Mouse (Mus musculus) CH12F3 (cell line): ENCODE measurements around the gene Agbl4.
"Not testable (repeated sequence)": the region's sequence is repeated elsewhere in the genome, so short reads cannot be mapped to it uniquely, and the experiment has no call there.

Experiments
- in situ Hi-C: fragments of 300-500 bp; cut with MboI; formaldehyde crosslinking; loops from 2 replicates; pipeline ENCODE4 v1.14.3; 2020; ENCODE audit warnings: low sequenced_read_pairs

Agbl4 gene

GRCm38 (mm10) chr4:110916061-110916460, 518.6 kb downstream of the Agbl4 start:
- in situ Hi-C loops = no loop called here

GRCm38 (mm10) chr4:110916565-110916964, 519.1 kb downstream of the Agbl4 start:
- in situ Hi-C loops = no loop called here

GRCm38 (mm10) chr4:110921013-110921412, 523.6 kb downstream of the Agbl4 start:
- in situ Hi-C loops = no loop called here

DNA sequence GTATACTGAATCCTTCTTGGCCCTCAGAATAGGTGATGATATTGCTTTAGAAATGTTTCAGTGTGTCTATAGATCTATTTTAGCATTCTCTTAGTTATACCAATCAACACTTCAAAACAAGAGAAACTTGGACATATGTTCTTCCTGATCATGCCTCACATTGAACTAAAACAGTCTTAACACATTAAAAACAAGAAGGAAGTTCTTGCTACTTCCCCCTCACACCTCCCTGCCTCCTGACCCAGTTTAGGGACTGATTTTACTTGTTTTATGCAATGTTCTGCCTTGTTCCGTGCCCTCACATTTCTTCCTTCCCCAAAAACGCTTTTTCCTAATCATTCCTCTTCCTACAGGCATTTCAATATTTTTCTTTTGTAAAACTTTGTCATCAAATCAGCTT, 604.2 kb downstream of the Agbl4 start:
- in situ Hi-C loops = no loop called here

- in situ Hi-C loops = no loop called here
These were observed 607.4 kb downstream of the Agbl4 start for GRCm38 (mm10) chr4:111004719-111005479.

DNA sequence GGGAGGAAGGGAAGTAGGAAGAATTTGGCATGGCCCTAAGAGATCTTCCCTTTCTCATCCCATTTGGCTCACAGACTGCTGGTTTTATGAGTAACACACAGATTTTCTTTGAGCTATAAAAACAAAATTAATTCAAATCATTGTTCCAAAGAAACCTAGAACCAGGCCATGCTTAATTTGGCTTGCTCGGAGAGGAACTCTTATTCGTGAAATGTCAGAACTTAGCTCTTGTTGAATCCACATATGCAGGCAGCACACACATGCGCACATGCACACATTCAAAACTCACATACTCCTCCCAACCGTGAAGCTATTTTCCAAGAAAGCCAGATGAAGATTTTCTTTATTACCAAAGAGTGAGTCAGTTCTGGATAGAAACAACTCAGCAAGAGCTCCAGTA, 621.9 kb downstream of the Agbl4 start:
- in situ Hi-C loops = no loop called here

DNA sequence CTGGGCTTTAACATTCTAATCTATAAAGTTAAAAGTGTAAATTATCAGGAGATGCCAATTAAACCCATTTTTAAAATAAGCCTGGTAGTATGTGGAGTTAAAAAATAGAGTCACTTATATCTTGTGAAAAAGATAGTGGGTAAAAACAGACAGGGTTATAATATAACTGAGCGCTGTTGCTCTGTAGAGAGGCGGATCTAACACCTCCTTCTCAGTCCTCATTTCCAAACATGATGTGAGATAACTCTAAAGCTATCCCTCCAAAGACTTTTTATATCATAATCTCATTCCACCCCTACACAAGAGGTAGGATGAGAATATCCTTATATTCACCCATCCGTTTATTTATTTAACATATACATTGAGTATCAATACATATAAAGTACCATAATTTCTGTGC, 669.9 kb downstream of the Agbl4 start:
- in situ Hi-C loops = no loop called here

DNA sequence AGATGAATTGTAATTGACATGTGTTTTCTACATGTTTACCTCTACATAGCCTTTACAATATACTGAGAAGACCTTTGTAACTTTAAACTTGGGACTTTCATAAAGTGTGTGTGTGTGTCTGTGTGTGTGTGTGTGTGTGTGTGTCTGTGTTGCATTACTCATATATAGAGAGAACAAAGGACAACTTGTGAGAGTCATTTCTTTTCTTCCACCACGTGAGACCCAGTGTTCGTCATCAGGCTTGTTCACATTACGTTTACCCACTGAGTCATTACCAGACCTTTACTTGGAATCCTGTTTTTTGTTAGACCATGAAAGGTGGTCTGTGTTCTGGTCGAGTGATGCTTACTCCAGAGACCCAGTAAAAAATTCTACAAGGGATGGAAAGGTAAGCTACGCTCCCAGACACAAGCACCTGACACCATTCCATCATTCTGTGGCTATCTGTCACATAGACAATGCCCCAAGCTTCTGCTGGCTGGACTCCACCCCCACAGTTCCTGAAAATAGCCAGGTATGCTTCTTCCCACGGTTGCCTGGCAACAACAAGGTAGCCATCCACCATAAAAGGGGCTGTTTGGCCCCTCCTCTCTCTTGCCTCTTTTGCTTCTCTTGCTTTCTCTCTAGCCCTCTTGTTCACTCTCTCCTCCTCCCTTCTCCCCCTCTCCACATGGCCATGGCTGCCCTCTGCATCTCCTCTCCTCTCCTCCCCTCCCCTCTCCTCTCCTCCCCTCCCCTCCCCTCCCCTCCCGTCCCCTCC, 676.5 kb downstream of the Agbl4 start:
- in situ Hi-C loops = no loop called here

- in situ Hi-C loops = no loop called here
These were observed 677.3 kb downstream of the Agbl4 start for GRCm38 (mm10) chr4:111074701-111075154.

DNA sequence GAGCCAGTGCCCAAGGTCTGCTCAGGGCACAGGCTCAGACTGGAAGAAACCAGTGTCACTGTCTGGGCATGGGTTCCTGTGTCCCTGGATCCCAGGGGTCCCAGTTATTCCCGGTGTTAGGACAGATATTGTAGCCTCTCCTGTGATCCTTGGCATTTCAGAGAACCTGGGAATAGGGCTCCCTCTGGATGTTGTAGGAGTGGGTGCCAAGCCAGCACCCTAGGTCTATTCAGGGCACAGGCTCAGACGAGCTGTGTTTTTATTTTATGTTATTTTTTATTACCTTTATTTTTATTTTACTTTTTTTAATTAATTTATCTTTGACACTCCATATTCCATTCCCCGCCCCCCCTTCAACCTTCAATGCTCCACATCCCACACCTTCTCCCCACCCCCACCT, 680.3 kb downstream of the Agbl4 start:
- in situ Hi-C loops = no loop called here

- in situ Hi-C loops = no loop called here
These were observed 687.9 kb downstream of the Agbl4 start for GRCm38 (mm10) chr4:111085330-111085729.

DNA sequence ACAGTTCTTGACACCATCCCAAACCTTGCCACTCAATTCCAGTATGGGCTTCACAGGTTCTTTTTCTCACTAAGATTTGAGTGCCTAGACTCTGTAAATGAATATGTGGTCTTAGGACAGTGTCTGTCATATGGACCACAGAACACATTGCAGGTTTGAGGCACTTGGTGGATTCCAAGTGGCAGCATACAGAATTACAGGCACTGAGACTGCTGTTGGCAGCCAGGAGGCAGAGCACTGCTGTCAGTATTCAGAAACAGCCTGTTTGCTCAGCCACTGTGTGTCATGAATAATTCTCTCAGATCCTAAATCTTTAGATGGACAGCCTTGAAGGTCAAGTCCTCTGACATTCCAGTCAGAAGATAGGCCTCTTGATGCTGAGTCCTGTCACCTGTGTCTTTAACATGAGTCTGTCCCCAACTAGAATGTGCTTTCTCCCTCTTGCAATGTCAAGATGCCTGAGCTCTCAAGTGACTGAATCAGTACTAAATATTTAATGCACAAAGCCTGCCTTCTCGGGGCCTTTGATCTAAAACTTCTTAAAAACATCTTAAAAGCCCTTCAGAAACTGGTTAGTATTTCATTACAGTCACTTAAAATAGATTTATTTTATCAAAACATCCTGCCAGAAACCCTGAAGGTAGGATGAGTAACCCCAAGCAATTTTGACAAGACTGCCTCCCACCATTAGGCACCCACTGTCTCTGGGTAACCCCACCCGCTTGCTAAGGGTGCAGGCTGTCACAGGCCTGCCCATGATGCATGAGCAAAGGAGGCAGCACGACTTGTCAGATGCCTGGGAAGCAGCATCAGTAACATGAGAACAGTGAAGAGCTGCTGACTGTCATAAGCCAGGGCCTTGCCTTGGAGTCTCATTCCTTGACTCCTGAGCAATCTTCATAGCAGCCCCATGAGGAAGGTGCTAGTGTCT, 739.0 kb downstream of the Agbl4 start:
- in situ Hi-C loops = no loop called here

- in situ Hi-C loops = no loop called here
These were observed 750.3 kb downstream of the Agbl4 start for GRCm38 (mm10) chr4:111147748-111148147.

DNA sequence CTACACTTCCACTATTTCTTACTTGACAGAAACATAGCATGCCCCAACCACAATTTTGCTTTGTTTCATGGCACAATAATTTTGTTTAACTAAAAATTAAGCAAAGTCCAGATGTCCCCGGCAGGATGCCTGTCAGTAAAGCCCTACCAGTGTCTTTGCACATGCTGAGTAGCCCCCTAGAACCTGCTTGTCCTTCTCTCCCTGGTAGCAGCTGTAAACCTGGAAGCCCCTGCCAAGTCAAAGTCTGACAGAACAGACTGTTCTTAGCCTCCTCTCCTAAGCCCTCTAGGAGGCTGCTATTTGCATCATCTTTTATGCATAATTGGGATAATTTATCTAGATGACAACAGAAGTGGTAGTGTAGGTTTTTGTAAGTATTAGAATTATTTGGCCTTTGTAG, 758.4 kb downstream of the Agbl4 start:
- in situ Hi-C loops = no loop called here

DNA sequence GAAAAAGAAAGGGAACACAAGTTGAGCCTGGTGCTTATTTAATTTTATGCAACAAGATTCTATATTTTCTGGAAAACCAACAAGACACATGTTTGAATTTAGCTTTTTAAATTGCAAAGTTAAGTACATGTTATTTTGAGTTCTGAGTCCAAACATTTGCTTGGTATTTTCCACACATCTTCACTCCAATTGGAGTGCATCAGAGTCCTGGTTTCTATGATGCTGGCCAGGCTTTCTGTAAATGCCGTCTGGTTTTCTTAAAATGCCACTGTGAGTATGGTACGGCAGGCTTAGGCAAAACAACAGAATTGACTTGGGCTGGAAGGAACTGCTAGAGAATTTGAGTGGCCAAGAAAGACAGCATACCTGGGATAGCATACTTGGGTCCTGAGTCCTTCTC, 784.0 kb downstream of the Agbl4 start:
- in situ Hi-C loops = no loop called here

GRCm38 (mm10) chr4:111200100-111200499, 802.6 kb downstream of the Agbl4 start:
- in situ Hi-C loops = no loop called here

DNA sequence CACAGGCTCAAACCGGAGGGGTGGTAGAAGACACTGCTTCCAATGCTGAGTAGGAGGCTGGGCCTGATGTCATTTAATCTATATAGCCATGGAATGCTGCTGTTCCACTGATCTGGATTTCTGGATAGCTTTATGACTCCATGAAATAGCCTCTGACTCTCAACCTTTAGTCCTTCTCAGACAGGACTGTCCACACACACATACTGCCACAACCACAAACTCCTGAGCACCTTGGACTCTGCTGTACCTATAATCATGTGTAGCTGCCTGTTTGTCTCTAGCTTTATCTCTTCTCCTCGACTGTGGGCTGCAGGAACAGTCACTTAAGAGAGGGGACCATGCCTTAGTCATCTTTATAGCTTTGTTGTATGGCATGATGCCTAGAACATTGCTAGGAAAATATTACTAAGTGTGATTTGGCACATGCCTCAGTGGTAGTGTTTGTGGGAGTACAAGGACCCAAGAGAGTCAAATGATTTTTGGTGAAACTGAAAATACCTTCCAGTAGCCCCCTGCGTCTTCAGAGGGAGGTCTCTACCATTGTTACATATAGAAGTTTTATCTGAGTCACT, 817.8 kb downstream of the Agbl4 start:
- in situ Hi-C loops = no loop called here

GRCm38 (mm10) chr4:111219030-111219429, 821.6 kb downstream of the Agbl4 start:
- in situ Hi-C loops = not testable (repeated sequence)

DNA sequence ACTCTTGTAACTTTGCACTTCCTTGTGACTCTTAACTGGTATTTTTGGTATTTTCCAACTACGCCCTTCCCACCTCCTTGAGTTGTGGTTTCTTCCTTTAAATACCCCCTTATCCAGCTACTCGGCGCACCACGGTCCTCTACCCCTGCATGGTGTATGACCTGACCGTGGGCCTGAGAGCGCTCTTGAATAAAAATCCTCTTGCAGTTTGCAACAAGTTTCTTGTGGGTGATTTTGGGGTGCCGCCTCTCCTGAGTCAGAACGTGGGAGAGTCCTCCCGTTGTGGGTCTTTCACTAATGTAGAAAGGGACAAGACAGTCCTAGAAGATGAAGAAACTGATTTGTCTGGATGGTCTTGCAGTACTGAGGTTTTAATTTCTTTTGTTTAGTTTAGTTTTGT, 822.1 kb downstream of the Agbl4 start:
- in situ Hi-C loops = not testable (repeated sequence)

DNA sequence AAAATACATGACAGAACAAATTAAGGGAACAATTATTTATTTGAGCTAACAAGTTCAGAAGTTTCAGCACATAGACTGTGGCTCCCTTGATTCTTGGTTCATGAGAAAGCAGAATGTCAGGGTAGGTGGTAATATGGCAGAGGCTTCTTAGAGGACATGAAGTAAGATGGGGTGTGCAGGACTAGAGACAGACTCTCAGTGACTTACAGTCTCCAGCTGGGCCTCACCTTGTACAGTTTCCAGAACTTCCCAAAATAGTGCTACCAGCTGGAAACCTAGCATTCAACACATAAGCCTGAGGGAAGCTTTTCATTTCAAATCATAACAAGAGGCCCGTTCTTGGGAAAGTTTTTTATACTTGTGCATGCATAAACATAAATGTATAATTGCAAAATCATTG, 836.4 kb downstream of the Agbl4 start:
- in situ Hi-C loops = no loop called here

GRCm38 (mm10) chr4:111251917-111252316, 854.5 kb downstream of the Agbl4 start:
- in situ Hi-C loops = no loop called here
